Mouse (Mus musculus) bone marrow macrophage, adult 2 months (primary cell): Measurements from ENCODE around the gene Gm10600. TPM values are rescaled to one million over a fixed set of nuclear protein-coding genes. Genes with fewer than 3 reads are reported as not detected.
"Not testable (repeated sequence)": the region's sequence is repeated elsewhere in the genome, so short reads cannot be mapped to it uniquely, and the experiment has no call there.

Experiments
- H3K27ac ChIP-seq: 2 replicates; pipeline ENCODE4 v1.5.1; 2012; ENCODE audit warnings: low read depth, low read length; ENCODE audit not compliant: insufficient read depth
- H3K4me1 ChIP-seq: 2 replicates; pipeline ENCODE4 v1.6.1; 2012; ENCODE audit warnings: low read length; ENCODE audit not compliant: control insufficient read depth, insufficient read depth
- H3K4me3 ChIP-seq: 2 replicates; pipeline ENCODE4 v1.5.1; 2012; ENCODE audit warnings: mild to moderate bottlenecking, low read length, moderate library complexity; ENCODE audit not compliant: insufficient read depth
- polyA plus RNA-seq: library from polyadenylated mRNA; stranded (reverse); fragments of >200 nt; gene quantifications from 2 replicates; pipeline ENCODE4 v1.2.4, GENCODE M21; 2012; ENCODE audit not compliant: missing spikeins, insufficient read depth, insufficient read length

The Gm10600 gene
- not detected in 2 replicates for polyA plus RNA-seq

DNA sequence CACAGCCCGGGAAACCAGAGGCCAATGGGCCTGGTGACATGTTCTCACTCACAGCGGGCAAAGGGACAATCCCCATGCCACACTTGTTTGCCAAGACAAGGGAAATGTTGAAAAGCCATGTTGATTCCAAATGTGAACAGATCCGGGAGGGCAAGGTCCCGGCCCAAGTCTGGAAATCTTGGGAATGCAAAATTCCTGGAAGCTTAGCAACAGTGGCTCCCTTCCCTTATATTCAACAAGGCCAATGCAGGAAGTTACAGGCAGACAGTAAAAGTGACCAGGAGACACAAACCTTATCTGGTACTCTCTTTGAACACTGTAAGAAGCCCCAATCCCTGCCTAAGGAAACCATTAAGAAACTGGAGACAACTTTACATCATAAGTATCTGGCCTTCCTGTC is at the start of gene Gm10600:
Gene Gm10600, plus strand, starts transcription at position 301 of the 400 bp plus-strand sequence.
- not testable (repeated sequence) for H3K4me3 ChIP-seq, H3K27ac ChIP-seq, H3K4me1 ChIP-seq

DNA sequence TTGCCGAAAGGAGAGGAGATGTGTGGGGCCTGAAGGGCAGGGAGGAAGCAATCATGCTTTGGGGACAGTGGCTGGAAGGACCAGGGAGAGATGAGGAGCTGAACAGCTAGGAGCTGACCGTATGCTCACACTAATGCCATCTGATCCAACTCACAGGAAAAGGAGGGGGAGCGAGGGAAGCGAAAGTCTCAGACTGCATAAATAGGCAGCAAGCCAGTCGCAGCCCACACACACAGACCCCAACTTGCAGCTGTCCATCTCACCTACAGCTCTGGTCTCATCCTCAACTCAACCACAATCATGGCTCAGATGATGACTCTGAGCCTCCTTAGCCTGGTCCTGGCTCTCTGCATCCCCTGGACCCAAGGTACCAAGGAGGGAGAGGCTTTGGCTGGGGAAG is 15.0 kb downstream of the Gm10600 start, which contains the start of gene Ccl21b:
Gene Ccl21b, plus strand, starts transcription at position 301 of the 400 bp plus-strand sequence.
- not testable (repeated sequence) for H3K4me1 ChIP-seq, H3K27ac ChIP-seq, H3K4me3 ChIP-seq

Other genes starting within 250 kb of the Gm10600 start
- gene Gm21093, start 205.9 kb upstream of the Gm10600 start, polyA plus RNA-seq: not detected in 2 replicates
- gene Gm3893, start 149.4 kb upstream of the Gm10600 start, polyA plus RNA-seq: not detected in 2 replicates
- gene Gm13304, start 125.8 kb upstream of the Gm10600 start, polyA plus RNA-seq: not detected in 2 replicates
- gene Gm13306, start 87.2 kb upstream of the Gm10600 start, polyA plus RNA-seq: not detected in 2 replicates
- not detected in 2 replicates for gene Gm13305, start 72.0 kb upstream of the Gm10600 start, polyA plus RNA-seq
- gene Ccl21b, start 15.1 kb downstream of the Gm10600 start, polyA plus RNA-seq: not detected in 2 replicates
- not detected in 2 replicates for gene Gm21953, start 53.6 kb downstream of the Gm10600 start, polyA plus RNA-seq
- not detected in 2 replicates for gene Fam205a3, start 77.7 kb downstream of the Gm10600 start, polyA plus RNA-seq
- gene Gm21586, start 198.7 kb downstream of the Gm10600 start, polyA plus RNA-seq: not detected in 2 replicates
- not detected in 2 replicates for gene Gm2163, start 226.1 kb downstream of the Gm10600 start, polyA plus RNA-seq